Mouse (Mus musculus): Measurements from ENCODE around the gene Zranb1. TPM values are rescaled to one million over a fixed set of nuclear protein-coding genes. Genes with fewer than 3 reads are reported as not detected.
A peak's percentile ranks its signal among the peaks of the same experiment; 100 is the strongest.

Zranb1 gene
- total and polyA plus RNA-seq, 3 experiments, result 17.4 to 18.5 TPM; not detected in 1

- Histone ChIP-seq H3K79me2 (ENCODE audit: control insufficient read depth, insufficient read depth, low read length, poor library complexity) (no peaks in the 10 kb centered on the region), H3K36me3 (ENCODE audit: control insufficient read depth in 1 of 2, insufficient read depth in 2 of 2, low read length in 2 of 2) (peaks cover 0 to 21% of the 10 kb centered on the region in 2 experiments; a peak in 2 of 4 replicates), H3K27me3 (ENCODE audit: control insufficient read depth in 1 of 2, insufficient read depth in 2 of 2, low read length in 2 of 2) (no peaks in the 10 kb centered on the region), H3K9ac (ENCODE audit: control insufficient read depth, low read depth, low read length, poor library complexity, severe bottlenecking) (no peak overlapping the region), H3K27ac (ENCODE audit: control insufficient read depth, low read depth, low read length) (no peak overlapping the region), H3K4me1 (ENCODE audit: control insufficient read depth in 1 of 2, insufficient read depth in 2 of 2, low read length in 2 of 2) (no peaks in the 10 kb centered on the region), H3K9me3 (replicated peaks; ENCODE audit: insufficient read depth, low read length) (no peaks in the 10 kb centered on the region), H3K4me3 (ENCODE audit: control insufficient read depth in 1 of 2, insufficient read depth in 1 of 2, low read depth in 2 of 2, low read length in 2 of 2) (no peak overlapping the region)
- TF ChIP-seq HCFC1 (IDR thresholded peaks at IDR 0.05; ENCODE audit: low read depth, low read length) (no peak), MEF2A (IDR thresholded peaks at IDR 0.05; ENCODE audit: extremely low read depth, insufficient replicate concordance, low read depth, low read length, poor library complexity, severe bottlenecking) (no peak), MYB (IDR thresholded peaks at IDR 0.05; ENCODE audit: low read depth, low read length) (no peak), ELF1 (IDR thresholded peaks at IDR 0.05; ENCODE audit: low read depth, low read length) (no peak), TBP (IDR thresholded peaks at IDR 0.05; ENCODE audit: low read depth, low read length) (no peak), KAT2A (conservative IDR thresholded peaks at IDR 0.05; ENCODE audit: low read depth, low read length) (no peak)
- DNase-seq (ENCODE audit: low read depth, low spot score), result no peak
Measured at GRCm38 (mm10) chr7:132992967-132993615, 62.1 kb downstream of the Zranb1 start.

GRCm38 (mm10) chr7:132994120-132994519, 63.2 kb downstream of the Zranb1 start:
- H3K4me1 ChIP-seq (ENCODE audit: control insufficient read depth in 1 of 2, insufficient read depth in 2 of 2, low read length in 2 of 2), result no peaks in the 10 kb centered on the region
- H3K36me3 ChIP-seq (ENCODE audit: control insufficient read depth in 1 of 2, insufficient read depth in 2 of 2, low read length in 2 of 2), result peaks cover 0 to 16% of the 10 kb centered on the region in 2 experiments; a peak in 2 of 4 replicates
- H3K9ac ChIP-seq (ENCODE audit: control insufficient read depth, low read depth, low read length, poor library complexity, severe bottlenecking), result no peak overlapping the region
- TF ChIP-seq SMC3 (IDR thresholded peaks at IDR 0.05; ENCODE audit: low read depth, low read length), result peak; percentile 35; the same call in 1 of the 2 replicates
- TF ChIP-seq MYB (IDR thresholded peaks at IDR 0.05; ENCODE audit: low read depth, low read length), result no peak
- no peak for TF ChIP-seq MAX (IDR thresholded peaks at IDR 0.05; ENCODE audit: low read length)
- no peak for TF ChIP-seq ZNF384 (IDR thresholded peaks at IDR 0.05; ENCODE audit: low read depth, low read length)
- no peak for TF ChIP-seq HCFC1 (IDR thresholded peaks at IDR 0.05; ENCODE audit: low read depth, low read length)
- peak; percentile 19 to 39 (median 22); a peak in 5 of 6 replicates for TF ChIP-seq CTCF (IDR thresholded peaks at IDR 0.05 in 2 of 3, conservative IDR thresholded peaks at IDR 0.05 in 1 of 3; ENCODE audit: control insufficient read depth in 1 of 3, insufficient read depth in 1 of 3, low read depth in 2 of 3, low read length in 3 of 3, poor library complexity in 1 of 3, severe bottlenecking in 1 of 3)
- TF ChIP-seq ZC3H11A (IDR thresholded peaks at IDR 0.05; ENCODE audit: low read depth, low read length), result no peak
- TF ChIP-seq RAD21 (IDR thresholded peaks at IDR 0.05; ENCODE audit: low read depth, low read length), result peak; percentile 16
- H3K9me3 ChIP-seq (replicated peaks; ENCODE audit: insufficient read depth, low read length), result no peaks in the 10 kb centered on the region
- no peak overlapping the region for H3K4me3 ChIP-seq (ENCODE audit: control insufficient read depth in 1 of 2, insufficient read depth in 1 of 2, low read depth in 2 of 2, low read length in 2 of 2)
- DNase-seq (ENCODE audit: low read depth, low spot score), result no peak
- no peak overlapping the region for H3K27ac ChIP-seq (ENCODE audit: control insufficient read depth, low read depth, low read length)
- no peaks in the 10 kb centered on the region for H3K27me3 ChIP-seq (ENCODE audit: control insufficient read depth in 1 of 2, insufficient read depth in 2 of 2, low read length in 2 of 2)
- H3K79me2 ChIP-seq (ENCODE audit: control insufficient read depth, insufficient read depth, low read length, poor library complexity), result no peaks in the 10 kb centered on the region

GRCm38 (mm10) chr7:132994628-132995191, 63.8 kb downstream of the Zranb1 start:
- no peak for TF ChIP-seq USF2 (IDR thresholded peaks at IDR 0.05; ENCODE audit: borderline replicate concordance in 1 of 2, insufficient read depth in 1 of 2, low read depth in 1 of 2, low read length in 2 of 2)
- no peak for TF ChIP-seq GABPA (IDR thresholded peaks at IDR 0.05; ENCODE audit: low read depth, low read length)
- no peak for TF ChIP-seq CHD2 (IDR thresholded peaks at IDR 0.05; ENCODE audit: low read length)
- no peak for TF ChIP-seq CHD1 (IDR thresholded peaks at IDR 0.05; ENCODE audit: low read depth, low read length)
- no peak for TF ChIP-seq TCF12 (IDR thresholded peaks at IDR 0.05; ENCODE audit: low read depth, low read length)
- TF ChIP-seq TAL1 (IDR thresholded peaks at IDR 0.05; ENCODE audit: low read length), result no peak
- no peak for TF ChIP-seq KAT2A (conservative IDR thresholded peaks at IDR 0.05; ENCODE audit: low read depth, low read length)
- TF ChIP-seq MXI1 (IDR thresholded peaks at IDR 0.05; ENCODE audit: low read depth, low read length), result no peak
- TF ChIP-seq POLR2A (IDR thresholded peaks at IDR 0.05; ENCODE audit: control insufficient read depth in 1 of 2, insufficient read depth in 1 of 2, low read depth in 1 of 2, low read length in 2 of 2, poor library complexity in 1 of 2), result no peak
- no peak for TF ChIP-seq MYC (IDR thresholded peaks at IDR 0.05; ENCODE audit: low read depth, low read length)
- TF ChIP-seq POLR2AphosphoS5 (IDR thresholded peaks at IDR 0.05; ENCODE audit: borderline replicate concordance, low read depth, low read length), result no peak
- no peak for TF ChIP-seq POLR2AphosphoS2 (IDR thresholded peaks at IDR 0.05; ENCODE audit: low read length)
- Histone ChIP-seq H3K79me2 (ENCODE audit: control insufficient read depth, insufficient read depth, low read length, poor library complexity) (no peaks in the 10 kb centered on the region), H3K9me3 (replicated peaks; ENCODE audit: insufficient read depth, low read length) (no peaks in the 10 kb centered on the region), H3K36me3 (ENCODE audit: control insufficient read depth in 1 of 2, insufficient read depth in 2 of 2, low read length in 2 of 2) (peaks cover 0 to 11% of the 10 kb centered on the region in 2 experiments; a peak in 2 of 4 replicates), H3K4me1 (ENCODE audit: control insufficient read depth in 1 of 2, insufficient read depth in 2 of 2, low read length in 2 of 2) (no peaks in the 10 kb centered on the region), H3K27me3 (ENCODE audit: control insufficient read depth in 1 of 2, insufficient read depth in 2 of 2, low read length in 2 of 2) (no peaks in the 10 kb centered on the region), H3K27ac (ENCODE audit: control insufficient read depth, low read depth, low read length) (no peak overlapping the region), H3K4me3 (ENCODE audit: control insufficient read depth in 1 of 2, insufficient read depth in 1 of 2, low read depth in 2 of 2, low read length in 2 of 2) (no peak overlapping the region), H3K9ac (ENCODE audit: control insufficient read depth, low read depth, low read length, poor library complexity, severe bottlenecking) (no peak overlapping the region)
- DNase-seq (ENCODE audit: low read depth, low spot score), result no peak
